Mouse (Mus musculus) CH12.LX (cell line): Measurements from ENCODE around the gene Snrnp35. TPM values are rescaled to one million over a fixed set of nuclear protein-coding genes. Genes with fewer than 3 reads are reported as not detected.

Experiments
- DNase-seq: peaks from one replicate; pipeline ENCODE4 v3.0.0-alpha.2; 2013; ENCODE audit errors: extremely low read depth
- H3K27ac ChIP-seq: 2 replicates; pipeline ENCODE4 v1.5.1; 2012; ENCODE audit warnings: low read depth, mild to moderate bottlenecking, control low read depth, moderate library complexity; ENCODE audit not compliant: insufficient read depth
- H3K27me3 ChIP-seq: replicated peaks from 2 replicates; pipeline ENCODE3; 2012; ENCODE audit warnings: inconsistent platforms
- H3K36me3 ChIP-seq, 2 experiments: replicated peaks in 1 of 2; 2 replicates each; pipeline versions ENCODE3 to v1.6.1; 2012; ENCODE audit warnings: inconsistent platforms in 1 of 2, low read length in 1 of 2, mild to moderate bottlenecking in 1 of 2, mixed read lengths in 1 of 2, moderate library complexity in 1 of 2; ENCODE audit not compliant: control insufficient read depth in 1 of 2, insufficient read depth in 1 of 2
- H3K4me1 ChIP-seq, 2 experiments: 2 replicates each; pipeline ENCODE4 v1.6.1; 2012; ENCODE audit warnings: inconsistent platforms in 1 of 2, moderate library complexity in 1 of 2; ENCODE audit not compliant: insufficient read depth in 2 of 2, control insufficient read depth in 1 of 2
- H3K4me2 ChIP-seq: 2 replicates; pipeline ENCODE4 v1.6.1; 2012; ENCODE audit warnings: low read depth, mild to moderate bottlenecking, control low read depth; ENCODE audit not compliant: poor library complexity, insufficient read depth, severe bottlenecking
- H3K4me3 ChIP-seq, 3 experiments: fragments of 150-350 bp in 1 of 3; sonication (generic) in 1 of 3; replicated peaks in 1 of 3; 2 replicates each; pipeline versions ENCODE3 to v1.5.1; 2011 to 2012; ENCODE audit warnings: low read depth in 2 of 3, low read length in 2 of 3, mild to moderate bottlenecking in 2 of 3, moderate library complexity in 2 of 3, control low read depth in 1 of 3, improper control_type of control experiment in 1 of 3, inconsistent platforms in 1 of 3, mixed read lengths in 1 of 3; ENCODE audit not compliant: poor library complexity in 1 of 3
- H3K79me2 ChIP-seq: replicated peaks from 2 replicates; pipeline ENCODE4 v1.6.1; 2012; ENCODE audit warnings: mild to moderate bottlenecking, moderate library complexity; ENCODE audit not compliant: control insufficient read depth, poor library complexity, insufficient read depth, severe bottlenecking; ENCODE audit errors: extremely low read depth
- H3K9ac ChIP-seq: 2 replicates; pipeline ENCODE4 v1.6.1; 2012; ENCODE audit warnings: low read depth, mild to moderate bottlenecking, control low read depth, moderate library complexity; ENCODE audit not compliant: insufficient read depth
- H3K9me3 ChIP-seq: replicated peaks from 2 replicates; pipeline ENCODE3; 2012; ENCODE audit warnings: low read length, inconsistent platforms, mixed read lengths
- BHLHE40 ChIP-seq: IDR thresholded peaks from 2 replicates; pipeline ENCODE4 v1.6.1; 2011; ENCODE audit warnings: mild to moderate bottlenecking, low read depth, low read length, improper control_type of control experiment
- CHD2 ChIP-seq: IDR thresholded peaks from 2 replicates; pipeline ENCODE4 v1.6.1; 2011; ENCODE audit warnings: low read length, improper control_type of control experiment
- E2F4 ChIP-seq: IDR thresholded peaks from 2 replicates; pipeline ENCODE4 v1.6.1; 2011; ENCODE audit warnings: low read depth, low read length, improper control_type of control experiment; ENCODE audit not compliant: insufficient replicate concordance
- ELF1 ChIP-seq: IDR thresholded peaks from 2 replicates; pipeline ENCODE4 v1.6.1; 2014; ENCODE audit warnings: low read depth, mild to moderate bottlenecking, inconsistent platforms, low read length, improper control_type of control experiment
- ETS1 ChIP-seq: conservative IDR thresholded peaks from 2 replicates; pipeline ENCODE4 v1.6.1; 2012; ENCODE audit warnings: low read depth, mild to moderate bottlenecking, inconsistent platforms, low read length, improper control_type of control experiment, moderate library complexity
- GABPA ChIP-seq: IDR thresholded peaks from 2 replicates; pipeline ENCODE4 v1.6.1; 2012; ENCODE audit warnings: low read depth, low read length, improper control_type of control experiment, inconsistent platforms; ENCODE audit not compliant: insufficient replicate concordance
- HCFC1 ChIP-seq: IDR thresholded peaks from 2 replicates; pipeline ENCODE4 v1.6.1; 2012; ENCODE audit warnings: low read depth, mild to moderate bottlenecking, inconsistent platforms, low read length, improper control_type of control experiment
- IRF4 ChIP-seq: IDR thresholded peaks from 2 replicates; pipeline ENCODE4 v1.6.1; 2014; ENCODE audit warnings: low read depth, mild to moderate bottlenecking, inconsistent platforms, low read length, improper control_type of control experiment
- KAT2A ChIP-seq: IDR thresholded peaks from 2 replicates; pipeline ENCODE4 v1.6.1; 2012; ENCODE audit warnings: low read length, improper control_type of control experiment, inconsistent platforms; ENCODE audit not compliant: insufficient replicate concordance
- MAFK ChIP-seq: IDR thresholded peaks from 2 replicates; pipeline ENCODE4 v1.6.1; 2011; ENCODE audit warnings: low read length, improper control_type of control experiment; ENCODE audit not compliant: insufficient replicate concordance
- MAX ChIP-seq: IDR thresholded peaks from 2 replicates; pipeline ENCODE4 v1.6.1; 2011; ENCODE audit warnings: low read length, improper control_type of control experiment
- MAZ ChIP-seq: IDR thresholded peaks from 2 replicates; pipeline ENCODE4 v1.6.1; 2012; ENCODE audit warnings: low read depth, mild to moderate bottlenecking, inconsistent platforms, low read length, improper control_type of control experiment, moderate library complexity
- MEF2A ChIP-seq: IDR thresholded peaks from 2 replicates; pipeline ENCODE4 v1.6.1; 2014; ENCODE audit warnings: low read depth, mild to moderate bottlenecking, inconsistent platforms, low read length, improper control_type of control experiment, borderline replicate concordance
- MXI1 ChIP-seq: IDR thresholded peaks from 2 replicates; pipeline ENCODE4 v1.6.1; 2011; ENCODE audit warnings: mild to moderate bottlenecking, low read depth, low read length, improper control_type of control experiment
- MYC ChIP-seq: IDR thresholded peaks from 2 replicates; pipeline ENCODE4 v1.6.1; 2011; ENCODE audit warnings: low read depth, mild to moderate bottlenecking, improper control_type of control experiment, low read length
- NELFE ChIP-seq: IDR thresholded peaks from 2 replicates; pipeline ENCODE4 v1.6.1; 2011; ENCODE audit warnings: low read depth, low read length, improper control_type of control experiment
- NRF1 ChIP-seq: IDR thresholded peaks from 2 replicates; pipeline ENCODE4 v1.6.1; 2014; ENCODE audit warnings: low read depth, mild to moderate bottlenecking, inconsistent platforms, low read length, improper control_type of control experiment, moderate library complexity
- PAX5 ChIP-seq: IDR thresholded peaks from 2 replicates; pipeline ENCODE4 v1.6.1; 2012; ENCODE audit warnings: low read length, inconsistent platforms, mixed read lengths
- POLR2A ChIP-seq: IDR thresholded peaks from 2 replicates; pipeline ENCODE4 v1.6.1; 2011; ENCODE audit warnings: low read depth, mild to moderate bottlenecking, improper control_type of control experiment, low read length
- POLR2AphosphoS2 ChIP-seq: IDR thresholded peaks from 2 replicates; pipeline ENCODE4 v1.6.1; 2011; ENCODE audit warnings: low read depth, low read length, improper control_type of control experiment
- RAD21 ChIP-seq: IDR thresholded peaks from 2 replicates; pipeline ENCODE4 v1.6.1; 2011; ENCODE audit warnings: low read depth, mild to moderate bottlenecking, low read length, improper control_type of control experiment, moderate library complexity
- RCOR1 ChIP-seq: conservative IDR thresholded peaks from 2 replicates; pipeline ENCODE4 v1.6.1; 2012; ENCODE audit warnings: low read depth, mild to moderate bottlenecking, inconsistent platforms, low read length, improper control_type of control experiment
- SIN3A ChIP-seq: IDR thresholded peaks from 2 replicates; pipeline ENCODE4 v1.6.1; 2012; ENCODE audit warnings: low read length, improper control_type of control experiment, inconsistent platforms
- SMC3 ChIP-seq: IDR thresholded peaks from 2 replicates; pipeline ENCODE4 v1.6.1; 2011; ENCODE audit warnings: low read depth, low read length, improper control_type of control experiment
- TBP ChIP-seq: conservative IDR thresholded peaks from 2 replicates; pipeline ENCODE4 v1.6.1; 2011; ENCODE audit warnings: low read depth, low read length, improper control_type of control experiment
- TCF12 ChIP-seq: IDR thresholded peaks from 2 replicates; pipeline ENCODE4 v1.6.1; 2014; ENCODE audit warnings: low read depth, mild to moderate bottlenecking, inconsistent platforms, low read length, improper control_type of control experiment
- UBTF ChIP-seq: IDR thresholded peaks from 2 replicates; pipeline ENCODE4 v1.6.1; 2012; ENCODE audit warnings: low read depth, mild to moderate bottlenecking, inconsistent platforms, low read length, improper control_type of control experiment, moderate library complexity
- USF1 ChIP-seq: IDR thresholded peaks from 2 replicates; pipeline ENCODE4 v1.6.1; 2014; ENCODE audit warnings: low read depth, mild to moderate bottlenecking, inconsistent platforms, low read length, improper control_type of control experiment
- ZC3H11A ChIP-seq: IDR thresholded peaks from 2 replicates; pipeline ENCODE4 v1.6.1; 2012; ENCODE audit warnings: low read depth, mild to moderate bottlenecking, inconsistent platforms, low read length, improper control_type of control experiment
- ZKSCAN1 ChIP-seq: IDR thresholded peaks from 2 replicates; pipeline ENCODE4 v1.6.1; 2012; ENCODE audit warnings: low read depth, inconsistent platforms, low read length, improper control_type of control experiment, borderline replicate concordance
- ZMIZ1 ChIP-seq: IDR thresholded peaks from 2 replicates; pipeline ENCODE4 v1.6.1; 2012; ENCODE audit warnings: low read depth, mild to moderate bottlenecking, inconsistent platforms, low read length, improper control_type of control experiment
- ZNF384 ChIP-seq: IDR thresholded peaks from 2 replicates; pipeline ENCODE4 v1.6.1; 2012; ENCODE audit warnings: low read depth, low read length, improper control_type of control experiment, inconsistent platforms
- dilution Hi-C: fragments of 300-500 bp; cut with MboI; formaldehyde crosslinking; loops from 2 replicates; pipeline ENCODE4 v1.14.3; 2020; ENCODE audit warnings: low sequenced_read_pairs; ENCODE audit not compliant: extremely low pct_unique_long_range_greater_than_20kb, extremely low pct_ligation_motif_present
- in situ Hi-C: fragments of 300-500 bp; cut with MboI; formaldehyde crosslinking; loops from 3 replicates; pipeline ENCODE4 v1.14.3; 2019; ENCODE audit warnings: low sequenced_read_pairs, low pct_ligation_motif_present, low pct_unique_long_range_greater_than_20kb, mixed read lengths
- polyA plus RNA-seq: library from polyadenylated mRNA; unstranded; fragments of >175 nt; gene quantifications from 2 replicates; pipeline ENCODE4 v1.2.1, GENCODE M21; 2012; ENCODE audit warnings: low read depth; ENCODE audit not compliant: insufficient read length
- total RNA-seq, 2 experiments: library from RNA; depleted of rRNA; stranded (reverse); fragments of 300-350 nt in 1 of 2; fragments of >200 nt in 1 of 2; gene quantifications; 2 replicates each; pipeline ENCODE4 v1.2.3; 2012 to 2014

Gene Snrnp35
- total RNA-seq (2012; rRNA removed) (23.3 and 27.4 TPM in 2 replicates), total RNA-seq (2014; rRNA removed) (13.9 and 14.9 TPM in 2 replicates), polyA plus RNA-seq (29.0 and 36.3 TPM in 2 replicates)

- peaks cover 2 to 24% of the 10 kb centered on the region in 2 experiments for H3K36me3 ChIP-seq
- peaks cover 6% of the 10 kb centered on the region; the same call in 1 of the 2 replicates for H3K79me2 ChIP-seq
- H3K27me3 ChIP-seq: no peaks in the 10 kb centered on the region
- peak within 1 kb of the TSS; percentile 92 for H3K4me2 ChIP-seq
- H3K4me1 ChIP-seq: peaks cover 8 to 47% of the 10 kb centered on the region in 2 experiments; a peak in 3 of 4 replicates
- H3K4me3 ChIP-seq: peak within 1 kb of the TSS; percentile 66 to 94 (median 71)
- in situ Hi-C loops (no loop called here), dilution Hi-C loops (no loop called here)
- peak within 1 kb of the TSS; percentile 99 for H3K9ac ChIP-seq
- peak within 1 kb of the TSS; percentile 93 for H3K27ac ChIP-seq
- DNase-seq: peak; percentile 90
- no peaks in the 10 kb centered on the region for H3K9me3 ChIP-seq
- peak; percentile 93 for TF ChIP-seq ZMIZ1
- peak; percentile 88 for TF ChIP-seq POLR2A
- TF ChIP-seq NELFE: peak; percentile 85
- TF ChIP-seq HCFC1: peak; percentile 80
- TF ChIP-seq POLR2AphosphoS2: no peak; the same call in 1 of the 2 replicates
- no peak; the same call in none of the 2 replicates for TF ChIP-seq MEF2A
- peak; percentile 85 for TF ChIP-seq CHD2
- no peak for TF ChIP-seq ZKSCAN1
- peak; percentile 88 for TF ChIP-seq TBP
- TF ChIP-seq USF1: no peak
- TF ChIP-seq MAX: peak; percentile 85
- peak; percentile 89 for TF ChIP-seq SIN3A
- peak; percentile 83 for TF ChIP-seq TCF12
- TF ChIP-seq MYC: peak; percentile 91
- peak; percentile 68 for TF ChIP-seq BHLHE40
- no peak for TF ChIP-seq RAD21
- peak; percentile 45 for TF ChIP-seq IRF4
- TF ChIP-seq ZC3H11A: peak; percentile 100
- peak; percentile 38; the same call in 1 of the 2 replicates for TF ChIP-seq ZNF384
- TF ChIP-seq ETS1: peak; percentile 31; the same call in 1 of the 2 replicates
- TF ChIP-seq MAZ: peak; percentile 83; the same call in 1 of the 2 replicates
- TF ChIP-seq MXI1: peak; percentile 67
- TF ChIP-seq NRF1: peak; percentile 95
- peak; percentile 50 for TF ChIP-seq ELF1
- no peak for TF ChIP-seq GABPA
- no peak; the same call in 1 of the 2 replicates for TF ChIP-seq MAFK
- no peak; the same call in 1 of the 2 replicates for TF ChIP-seq RCOR1
- TF ChIP-seq SMC3: no peak; the same call in 1 of the 2 replicates
- peak; percentile 86; the same call in 1 of the 2 replicates for TF ChIP-seq UBTF
- no peak for TF ChIP-seq PAX5
- 0 out of 2 replicates have a peak, but pooled peaks have one; percentile 55 for TF ChIP-seq KAT2A
- TF ChIP-seq E2F4: peak; percentile 71; the same call in 1 of the 2 replicates
Measured at GRCm38 (mm10) chr5:124482966-124483654, at the start of gene Snrnp35. TSS of gene Snrnp35 (plus strand) at chr5:124483134.
